Mouse (Mus musculus) liver, postnatal 0 days (tissue): ENCODE measurements around the gene Ddx60.

Experiments
- CTCF ChIP-seq: sonication (generic); IDR thresholded peaks from 2 replicates; pipeline ENCODE4 v1.5.1; 2016; ENCODE audit warnings: antibody characterized with exemption, low read depth
- EP300 ChIP-seq: IDR thresholded peaks from 2 replicates; pipeline ENCODE4 v1.6.1; 2016; ENCODE audit warnings: antibody characterized with exemption, low read depth, mild to moderate bottlenecking

GRCm38 (mm10) chr8:61894062-61894461 lies 33.8 kb upstream of the Ddx60 start:
- TF ChIP-seq CTCF (peak; percentile 61), EP300 (no peak)
